Mouse (Mus musculus): ENCODE results near the gene Clps. TPM values are rescaled to one million over a fixed set of nuclear protein-coding genes. Genes with fewer than 3 reads are reported as not detected.

Gene Clps
- polyA plus RNA-seq, 2 experiments from 2014 or later, result not detected

DNA sequence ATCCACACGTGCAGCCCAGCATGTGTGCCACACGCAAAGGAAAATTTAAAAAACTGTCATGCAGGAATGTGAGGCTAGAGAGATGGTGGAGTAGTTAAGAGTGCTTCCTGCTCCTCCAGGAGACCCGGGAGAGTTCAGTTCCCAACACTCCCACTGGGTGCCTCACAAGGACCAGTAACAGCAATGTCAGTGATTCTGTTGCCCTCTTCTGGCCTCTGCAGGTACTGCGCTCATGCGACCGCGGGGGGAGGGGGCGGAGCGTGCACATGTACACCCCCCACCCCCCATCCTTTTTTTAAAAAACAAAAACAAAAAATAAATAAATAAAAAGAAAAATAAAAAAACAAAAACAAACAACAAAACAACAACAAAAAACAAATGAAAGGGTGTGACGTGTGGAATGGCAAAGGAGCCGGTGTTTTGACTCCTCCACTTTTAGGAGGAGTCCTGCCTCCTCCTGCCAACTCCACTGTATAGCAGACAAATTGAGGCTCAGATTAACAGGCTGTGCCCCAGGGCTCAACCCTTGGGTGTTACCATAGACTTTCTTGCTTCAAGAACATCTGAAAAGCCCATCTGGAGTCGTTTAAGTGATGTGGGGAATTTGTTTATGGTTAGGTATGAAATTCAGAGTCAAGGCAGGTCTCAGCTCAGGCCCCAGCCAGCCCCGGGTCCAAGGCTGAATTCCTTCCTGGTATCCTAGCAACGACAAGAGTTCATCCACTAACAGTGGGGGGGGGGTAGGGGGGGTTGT is 7.3 kb downstream of the Clps start:
- peak; percentile 67 for ATAC-seq

DNA sequence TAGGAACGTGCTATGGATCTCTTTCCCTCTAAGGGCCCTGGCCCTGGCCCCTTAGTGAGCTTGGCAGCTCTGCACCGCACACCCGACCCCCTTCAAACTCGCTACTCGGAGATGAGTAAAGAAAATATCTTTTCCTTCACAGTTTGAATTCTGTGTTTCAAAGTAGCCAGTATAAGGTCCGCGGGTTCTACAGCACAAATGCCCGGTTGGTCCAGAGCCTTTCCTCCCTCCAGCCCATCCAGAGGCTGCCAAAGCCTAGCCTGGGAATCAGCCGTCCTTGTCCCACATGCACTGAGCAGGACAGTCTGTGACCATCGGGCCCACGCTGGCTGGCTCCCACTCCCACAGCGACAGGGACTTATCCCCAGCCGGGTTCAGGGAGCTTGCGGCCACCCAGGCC is 11.5 kb downstream of the Clps start, which contains the start of gene Clpsl2:
Gene Clpsl2, plus strand, starts transcription at position 301 of the 400 bp plus-strand sequence.
- ATAC-seq, result no peak

DNA sequence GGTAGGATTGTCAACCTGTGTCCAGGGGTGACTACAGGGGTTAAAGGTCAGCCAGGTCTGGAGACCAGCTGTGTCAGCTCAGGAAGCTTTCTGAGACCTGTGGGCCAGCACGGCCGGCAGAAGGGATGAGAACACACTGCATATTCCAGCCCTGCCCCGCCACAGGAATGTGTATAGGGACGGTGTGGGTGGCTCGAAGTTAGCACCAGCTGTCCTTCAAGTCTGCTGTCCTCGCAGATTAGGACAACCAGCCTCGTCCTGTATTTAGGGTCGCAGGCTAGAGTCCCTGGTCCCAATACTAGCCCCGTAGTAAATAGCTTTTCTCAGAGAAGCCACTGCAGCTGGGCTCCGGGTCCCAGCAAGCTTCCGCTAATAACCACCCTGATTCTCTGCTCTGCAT is 12.0 kb downstream of the Clps start:
- ATAC-seq, result no peak

DNA sequence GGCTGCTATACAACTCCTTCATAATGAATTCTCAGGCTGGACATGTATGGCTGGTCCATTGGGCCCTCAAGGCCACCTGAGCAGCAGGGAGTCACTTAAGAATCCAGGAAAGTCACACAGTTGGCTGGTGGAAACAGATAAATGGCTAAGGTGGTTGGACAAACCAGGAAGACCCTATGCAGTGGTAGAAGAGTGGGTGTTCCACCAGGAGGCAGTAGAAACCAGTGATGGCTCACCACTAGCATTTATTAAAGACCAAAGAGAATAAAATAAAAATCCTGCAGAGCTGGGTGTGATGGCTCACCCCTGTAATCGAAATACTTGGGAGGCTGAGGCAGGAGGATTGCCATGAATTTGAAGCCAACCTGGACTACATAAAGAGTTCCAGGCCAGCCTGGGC is 13.6 kb downstream of the Clps start:
- ATAC-seq, result no peak

DNA sequence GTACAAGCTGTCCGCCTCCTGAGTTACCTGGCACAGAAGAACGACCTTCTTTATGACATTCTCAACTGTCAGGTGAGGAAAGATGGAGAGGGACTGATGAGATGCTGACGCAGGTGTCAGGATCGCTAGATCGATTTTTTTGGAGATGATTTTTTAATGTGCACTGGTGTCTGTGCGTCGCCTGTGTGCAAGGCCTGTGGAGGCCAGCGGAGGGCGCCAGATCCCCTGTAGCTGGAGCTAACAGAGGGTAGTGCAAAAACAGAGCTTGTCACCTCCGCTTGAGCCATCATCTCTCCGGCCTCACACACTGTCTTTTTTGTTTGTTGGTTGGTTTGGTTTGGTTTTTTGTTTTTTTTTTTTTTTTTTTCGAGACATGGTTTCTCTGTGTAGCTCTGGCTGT is 22.7 kb downstream of the Clps start:
- no peak for ATAC-seq

DNA sequence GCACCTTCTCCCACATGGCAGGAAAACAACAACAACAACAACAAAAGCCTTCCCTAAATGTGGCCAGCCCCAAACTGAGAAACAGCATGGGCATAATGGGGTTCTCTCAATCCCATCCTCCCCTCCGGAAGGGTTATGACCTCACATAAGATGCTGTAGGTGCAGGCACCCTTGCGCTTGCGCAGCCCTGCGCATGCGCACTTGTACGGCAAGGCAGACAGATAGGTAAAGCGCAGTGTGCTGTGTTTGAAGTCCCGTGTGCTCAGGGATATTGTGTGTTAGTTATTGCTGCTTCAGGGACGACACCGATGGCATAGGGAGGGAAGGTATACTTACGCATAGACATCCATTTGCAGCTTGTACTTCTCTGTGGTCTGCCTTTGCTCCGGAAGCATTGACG is 27.2 kb downstream of the Clps start:
- no peak for ATAC-seq

DNA sequence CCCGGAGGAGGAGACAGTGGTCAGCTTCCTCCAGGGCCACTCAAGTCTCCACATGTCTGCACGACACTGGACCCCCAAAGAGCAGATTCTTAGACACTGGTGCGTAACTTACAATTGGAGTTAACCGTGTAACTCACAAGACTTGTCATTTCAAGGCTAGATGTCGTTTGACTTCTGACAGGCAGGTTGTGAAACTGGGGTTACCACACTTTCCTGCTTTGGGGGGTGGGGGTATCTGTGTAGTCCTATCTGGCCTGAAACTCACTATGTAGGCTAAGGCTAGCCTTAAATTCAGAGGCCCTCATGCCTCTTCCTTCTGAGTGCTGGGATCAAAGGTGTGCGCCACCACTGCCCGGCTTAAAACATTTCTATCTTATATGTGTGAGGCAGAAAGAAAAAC is 28.0 kb downstream of the Clps start:
- no peak for ATAC-seq

DNA sequence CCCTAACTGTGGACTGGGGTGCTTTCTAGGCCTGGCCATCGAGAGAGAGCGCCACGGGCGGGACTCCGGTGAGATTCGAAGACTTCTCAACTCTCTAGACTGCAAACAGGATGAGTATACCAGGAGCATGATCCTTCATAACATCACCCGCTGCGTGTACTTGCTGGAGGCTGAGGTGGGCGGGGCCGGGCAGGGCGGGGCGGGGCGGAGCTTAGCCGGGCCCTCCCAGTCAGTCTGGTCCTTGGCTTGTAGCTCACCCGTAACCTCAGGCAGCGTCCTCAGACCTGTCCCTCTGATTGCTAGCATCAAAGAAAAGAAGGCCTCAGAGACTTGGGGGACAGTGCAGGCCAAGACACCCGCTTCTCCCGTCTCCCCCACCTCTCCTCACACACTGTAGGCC is 28.6 kb downstream of the Clps start:
- no peak for ATAC-seq

DNA sequence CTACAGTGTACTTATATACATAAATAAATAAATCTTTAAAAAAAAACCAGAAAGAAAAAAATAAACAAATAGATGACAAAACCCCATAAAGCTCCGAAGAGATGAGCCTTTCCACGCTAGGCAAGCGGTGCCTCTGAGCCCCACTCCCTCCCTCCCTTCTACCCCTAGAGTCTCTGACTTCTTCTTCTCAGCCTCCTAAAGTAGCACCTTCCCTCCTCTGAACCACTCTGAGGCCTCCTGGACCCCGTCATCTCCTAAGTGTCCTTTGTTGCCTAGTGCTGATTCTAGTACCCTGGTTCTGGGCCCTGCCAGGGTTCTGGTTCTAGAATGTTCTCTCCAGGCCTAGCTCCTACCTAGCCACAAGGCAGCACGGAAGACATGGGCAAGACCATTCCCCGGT is 30.1 kb downstream of the Clps start, which contains the start of gene Armc12:
Gene Armc12, plus strand, starts transcription at position 301 of the 400 bp plus-strand sequence.
- no peak for ATAC-seq

DNA sequence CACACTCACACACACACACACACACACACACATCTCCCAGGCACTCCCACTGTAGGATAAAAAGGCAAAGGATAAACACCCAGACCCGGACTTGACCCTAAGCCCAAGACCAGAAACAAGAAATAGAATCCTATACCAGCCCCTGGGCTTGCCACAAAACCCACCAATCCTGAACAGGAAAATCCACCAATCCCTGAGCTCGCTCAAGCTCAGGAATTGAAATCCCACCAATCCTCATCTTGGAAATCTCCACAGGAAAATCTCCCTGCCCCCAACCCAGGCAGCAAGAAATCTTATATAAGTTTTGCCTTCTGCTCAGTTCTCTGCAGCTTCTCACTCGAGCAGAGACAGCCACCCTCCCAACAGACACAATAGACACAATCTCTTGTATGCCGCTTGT is 31.4 kb downstream of the Clps start:
- no peak for ATAC-seq

DNA sequence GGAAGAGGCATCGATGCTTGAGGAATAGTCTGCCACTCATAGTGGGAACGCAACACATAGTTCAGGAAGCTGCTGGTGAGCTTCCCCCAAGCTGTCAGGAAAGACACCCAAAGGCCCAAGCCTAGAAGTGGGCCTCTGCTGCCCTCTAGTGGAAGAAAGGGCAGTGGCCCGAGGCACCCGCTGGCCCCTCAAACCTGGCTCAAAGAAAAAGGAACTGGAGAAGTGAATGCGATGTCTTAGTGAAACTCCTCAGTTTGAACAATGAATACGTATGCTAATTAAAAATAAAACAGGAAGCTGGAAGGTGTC is 32.6 kb downstream of the Clps start:
- peak; percentile 33 for ATAC-seq

DNA sequence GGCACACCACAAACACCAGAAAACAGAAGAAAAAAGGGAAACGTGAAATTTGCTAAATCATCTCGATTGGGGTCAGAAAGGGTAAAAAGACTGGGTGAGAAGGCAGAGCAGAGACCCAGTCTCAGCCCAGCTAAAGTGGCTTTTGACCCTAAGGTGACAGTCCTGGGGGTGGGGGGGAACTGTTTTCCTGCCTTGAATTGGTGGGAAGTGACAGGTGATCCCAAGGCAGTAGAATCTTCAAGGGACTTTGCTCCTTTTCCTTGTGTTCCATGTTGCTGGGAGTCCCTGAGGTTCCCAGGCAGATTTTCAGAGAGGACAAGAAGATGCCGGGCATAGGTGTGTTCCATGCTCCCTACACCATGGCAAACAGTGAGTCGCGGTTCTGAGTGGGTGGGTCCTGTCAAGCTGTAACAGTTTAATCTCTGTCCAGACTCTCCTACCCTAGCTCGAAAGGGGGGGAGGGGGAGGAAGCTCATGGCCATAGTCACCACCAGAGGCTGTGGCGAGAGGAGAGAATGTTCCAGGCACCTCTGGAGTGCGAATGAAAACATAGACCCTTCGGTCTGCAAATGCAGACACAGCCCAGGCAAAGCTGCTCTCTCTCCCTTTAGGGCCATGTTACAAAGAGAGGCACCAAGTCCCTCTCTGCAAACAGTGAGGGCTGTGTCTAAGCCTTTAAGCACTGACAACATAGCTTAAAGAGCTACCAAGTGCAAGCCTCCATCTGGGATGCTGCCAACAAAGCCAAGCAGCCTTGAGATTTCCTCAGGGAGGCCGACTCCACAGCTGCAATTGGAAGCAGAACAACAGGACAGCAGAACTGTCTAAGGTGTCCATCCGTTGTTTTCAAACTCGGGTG is 33.2 kb downstream of the Clps start:
- no peak for ATAC-seq

DNA sequence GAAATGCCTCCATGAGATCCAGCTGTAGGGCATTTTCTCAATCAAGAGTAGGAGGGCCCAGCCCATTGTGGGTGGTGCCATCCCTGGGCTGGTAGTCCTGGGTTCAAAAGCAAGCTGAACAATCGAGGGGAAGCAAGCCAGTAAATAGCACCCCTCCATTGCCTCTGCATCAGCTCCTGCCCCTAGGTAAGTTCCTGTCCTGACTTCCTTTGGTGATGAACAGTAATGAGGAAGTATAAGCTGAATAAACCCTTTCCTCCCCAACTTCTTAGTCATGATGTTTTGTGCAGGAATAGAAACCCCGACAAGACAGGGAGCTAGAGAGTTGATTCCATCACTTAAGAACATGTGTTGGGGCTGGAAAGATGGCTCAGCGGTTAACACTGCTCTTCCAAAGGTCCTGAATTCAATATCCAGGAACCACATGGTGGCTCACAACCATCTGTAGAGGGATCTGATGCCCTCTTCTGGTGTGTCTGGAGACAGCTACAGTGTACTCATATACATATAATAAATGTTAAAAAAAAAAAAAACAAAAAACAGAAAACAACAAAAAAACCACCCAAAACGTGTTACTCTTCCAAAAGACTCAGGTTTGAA is 35.6 kb downstream of the Clps start:
- no peak for ATAC-seq

DNA sequence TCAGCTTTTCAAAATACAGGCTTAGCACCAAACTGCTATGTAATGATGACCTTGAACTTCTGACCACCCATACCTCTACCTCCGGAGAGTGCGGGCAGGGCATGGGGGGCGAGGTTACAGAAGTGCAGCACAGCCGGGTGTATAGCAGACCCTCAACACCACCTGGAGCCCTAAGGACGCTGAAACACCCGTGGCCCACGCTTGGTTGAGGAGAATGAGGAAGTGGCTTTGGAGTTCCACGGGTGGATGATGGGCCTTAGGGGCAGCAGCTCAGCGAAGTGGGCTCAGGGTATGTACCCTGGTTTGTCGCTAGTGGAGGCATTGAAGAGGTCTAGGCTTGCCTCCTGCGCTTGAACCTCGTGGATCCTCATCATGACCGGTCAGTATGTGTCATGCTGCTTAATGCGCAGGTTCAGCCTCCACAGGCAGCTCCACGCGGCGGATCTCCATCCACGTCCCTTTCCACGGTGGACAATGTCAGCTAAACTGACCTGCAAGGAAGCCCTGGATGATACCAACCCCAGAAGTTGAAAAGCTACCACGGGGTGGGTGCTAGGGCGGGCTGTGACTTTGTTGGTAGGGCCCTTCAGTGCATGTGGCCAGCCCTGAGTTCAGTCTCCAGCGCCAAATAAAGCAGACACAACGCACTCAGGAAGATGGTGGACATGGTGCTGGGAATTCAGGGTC is 36.4 kb downstream of the Clps start:
- no peak for ATAC-seq

DNA sequence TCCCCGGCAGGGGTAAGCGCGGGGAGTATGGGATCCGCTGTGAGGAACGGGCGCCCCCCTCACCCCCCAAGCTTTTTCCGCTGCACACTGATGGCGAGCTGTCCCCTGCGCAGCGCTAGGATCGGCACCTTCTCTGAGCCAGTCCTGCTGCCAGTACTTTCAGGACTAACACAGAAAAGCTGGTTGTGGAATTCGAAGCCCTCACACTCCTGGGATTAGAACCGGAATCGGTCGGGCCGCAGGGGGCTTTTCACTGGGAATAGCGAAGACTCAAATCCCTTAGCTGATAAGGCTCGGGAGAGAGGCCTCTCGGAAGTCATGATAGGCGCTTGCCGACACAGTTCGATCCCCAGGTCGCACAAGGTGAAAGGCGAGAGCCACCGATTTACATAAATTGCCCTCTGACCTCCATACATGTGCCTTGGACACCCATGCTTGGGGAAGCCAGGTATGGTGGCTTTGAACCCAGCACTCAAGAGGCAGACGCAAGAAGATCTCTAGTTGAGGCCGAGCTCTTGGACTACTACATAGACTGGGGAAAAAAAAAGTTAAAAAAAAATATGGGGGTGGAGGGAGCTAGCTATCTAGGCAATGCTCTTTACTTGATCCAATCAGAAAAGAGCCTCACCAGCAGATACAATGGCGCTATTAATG is 37.1 kb downstream of the Clps start:
- no peak for ATAC-seq

DNA sequence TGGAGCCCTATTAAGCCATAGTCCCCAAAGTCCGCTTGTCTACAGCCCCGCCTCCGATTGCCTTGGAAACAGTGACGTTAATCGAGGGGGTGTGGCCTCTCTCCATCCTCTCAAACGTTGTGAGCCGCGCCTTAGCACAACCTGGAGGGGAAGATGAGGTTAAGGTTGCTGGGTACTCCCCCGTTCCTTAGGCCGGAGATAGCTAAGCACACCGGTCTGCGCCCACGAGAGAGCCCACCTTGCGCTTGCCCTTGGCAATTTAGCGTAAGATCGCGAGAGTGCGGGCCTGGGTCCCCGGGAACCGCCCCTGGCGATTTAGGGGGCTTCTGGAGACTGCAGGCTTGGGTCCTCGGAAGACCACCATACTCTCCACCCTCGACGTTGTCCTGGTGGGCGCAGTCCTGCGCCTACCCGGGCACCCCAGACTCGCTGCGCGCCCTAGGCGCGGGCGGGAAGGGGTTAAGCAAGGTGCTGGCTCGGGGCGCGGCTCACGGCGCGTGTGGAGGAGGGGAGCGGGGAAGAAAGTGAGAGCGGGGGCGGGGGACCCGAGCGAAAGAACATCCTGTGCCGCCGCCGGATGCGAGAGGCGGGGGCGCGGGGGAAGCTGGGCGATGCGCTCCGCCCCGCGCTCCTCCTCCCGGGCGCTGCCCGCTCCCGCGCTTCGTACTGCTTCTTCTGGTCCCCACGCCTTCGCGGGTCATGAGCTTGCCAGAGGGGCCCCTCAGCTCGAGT is 37.8 kb downstream of the Clps start:
- peak; percentile 73 for ATAC-seq

DNA sequence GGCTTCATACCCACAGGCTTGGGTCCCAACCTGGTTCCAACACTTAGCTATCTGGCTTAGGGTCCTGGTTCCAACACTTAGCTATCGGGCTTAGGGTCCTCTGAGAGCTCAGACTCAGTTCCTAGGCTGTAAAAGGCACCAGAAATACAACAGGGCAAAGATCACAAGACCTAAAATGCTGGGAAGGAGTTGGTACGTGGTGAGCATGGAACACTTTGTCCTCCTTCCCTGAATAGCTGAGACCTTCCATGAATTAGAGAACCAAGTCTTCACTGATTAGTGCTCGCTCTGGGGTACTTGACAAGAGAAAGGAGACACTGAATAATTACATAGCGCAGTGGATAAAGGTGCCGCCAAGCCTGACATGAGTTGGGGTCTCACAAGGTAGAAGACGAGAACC is 38.6 kb downstream of the Clps start:
- no peak for ATAC-seq

DNA sequence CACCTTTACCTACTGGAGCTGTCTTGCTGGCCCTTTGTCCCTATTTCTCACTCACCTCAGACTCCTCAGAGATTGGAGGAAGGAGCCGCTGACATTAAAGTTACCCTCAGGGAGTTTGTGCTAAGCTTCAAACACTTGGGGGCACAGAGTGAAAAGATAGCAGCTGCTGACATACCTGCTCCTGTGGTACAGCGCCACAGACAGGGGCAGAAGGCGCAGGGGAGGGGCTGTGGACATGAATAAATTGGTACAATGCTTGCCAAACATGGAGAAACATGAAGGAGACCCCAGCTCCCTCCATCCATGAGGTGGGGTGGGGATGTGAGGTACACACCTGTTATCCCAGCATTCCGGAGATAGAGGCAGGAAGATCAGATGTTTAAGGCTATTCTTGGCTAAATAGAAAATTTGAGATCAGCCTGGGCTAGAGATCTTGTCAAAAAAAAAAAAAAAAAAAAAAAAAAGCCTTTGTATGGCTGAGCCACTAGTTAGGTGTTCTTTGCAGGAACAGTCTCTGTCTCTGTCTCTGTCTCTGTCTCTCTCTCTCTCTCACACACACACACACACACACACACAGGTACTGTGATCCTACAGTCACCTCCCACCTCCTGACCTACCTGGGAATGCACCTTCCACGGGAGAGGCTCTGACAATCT is 39.4 kb downstream of the Clps start:
- no peak for ATAC-seq

DNA sequence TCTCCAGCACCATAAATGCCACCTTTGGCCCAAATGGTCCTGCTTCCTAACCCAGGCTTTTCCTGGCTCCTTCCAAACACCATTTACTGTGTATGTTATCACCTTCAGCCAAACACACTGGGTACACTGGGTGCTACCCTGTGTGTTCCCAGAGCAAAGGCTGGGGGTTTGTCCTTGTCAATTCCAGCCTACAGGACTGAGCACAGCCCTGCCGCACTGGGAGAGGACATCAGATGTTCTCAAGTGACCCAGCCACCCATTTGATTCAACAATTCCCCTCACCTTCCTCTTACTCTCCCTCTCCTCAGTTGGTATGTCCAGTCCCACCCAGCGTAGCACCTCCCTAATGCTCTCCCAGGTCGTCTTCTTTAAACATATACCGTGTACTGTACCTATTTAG is 40.0 kb downstream of the Clps start:
- ATAC-seq, result no peak

DNA sequence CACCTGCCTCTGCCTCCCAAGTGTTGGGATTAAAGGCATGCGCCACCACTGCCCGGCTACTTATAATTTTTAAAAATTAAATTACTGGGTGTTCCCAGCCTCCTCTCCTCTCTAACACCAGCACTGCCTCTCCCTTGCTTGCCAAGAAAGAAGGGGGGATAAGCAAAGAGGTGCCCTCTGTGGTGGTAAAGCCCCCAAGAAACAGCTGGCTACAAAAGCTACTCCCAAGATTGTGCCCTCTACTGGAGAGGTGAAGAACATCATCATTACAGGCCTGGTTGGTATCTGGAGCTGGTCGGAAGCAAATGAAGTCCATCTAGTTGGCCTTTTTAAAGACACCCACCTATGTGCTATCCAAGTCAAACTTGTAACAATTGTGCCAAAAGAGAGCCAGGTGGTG is 40.7 kb downstream of the Clps start:
- no peak for ATAC-seq

DNA sequence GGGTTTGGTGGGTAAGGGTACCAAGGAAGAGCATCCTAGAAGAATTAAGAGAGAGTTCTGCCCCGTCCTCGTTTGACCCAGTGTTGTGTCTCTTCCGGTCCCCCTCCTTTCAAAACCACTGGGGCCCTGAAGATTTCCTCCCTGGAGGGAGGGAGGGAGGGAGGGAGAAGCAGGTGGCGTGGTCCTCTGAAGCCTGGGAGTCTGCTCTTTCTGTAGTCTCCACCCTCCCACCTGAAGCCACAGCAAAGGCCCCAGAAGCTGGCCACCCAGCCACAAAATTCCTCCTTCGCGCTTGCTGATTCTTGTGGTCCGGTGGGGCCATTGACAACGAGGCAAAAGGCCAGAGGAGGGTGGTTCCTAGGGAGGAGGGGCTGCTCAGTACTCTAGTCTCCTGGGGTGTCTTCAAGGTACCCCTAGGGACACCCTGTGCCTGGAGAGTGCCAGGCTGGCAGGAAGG is 41.9 kb downstream of the Clps start:
- peak; percentile 3 for ATAC-seq

All from CD4-positive, CD25-positive, alpha-beta regulatory T cell, adult 4 months (primary cell).